Mouse (Mus musculus): Measurements from ENCODE around the gene Ifrd1. TPM values are rescaled to one million over a fixed set of nuclear protein-coding genes. Genes with fewer than 3 reads are reported as not detected.
"Not testable (repeated sequence)": the region's sequence is repeated elsewhere in the genome, so short reads cannot be mapped to it uniquely, and the experiment has no call there.

The Ifrd1 gene
- total and polyA plus RNA-seq, 3 experiments = 86.6 to 190 (median 151) TPM

- Histone ChIP-seq H3K27me3 (ENCODE audit: insufficient read depth, low read length) (peaks cover 4% of the 10 kb centered on the region), H3K4me1 (ENCODE audit: insufficient read depth, low read depth, low read length) (peaks cover 13% of the 10 kb centered on the region), H3K4me3 (ENCODE audit: low read depth, low read length) (no peak overlapping the region), H3K9me3 (replicated peaks) (no peaks in the 10 kb centered on the region), H3K36me3 (replicated peaks) (no peaks in the 10 kb centered on the region)
- TF ChIP-seq TAL1 (conservative IDR thresholded peaks at IDR 0.05; ENCODE audit: low read depth, low read length) = no peak
- TF ChIP-seq CTCF (IDR thresholded peaks at IDR 0.05; ENCODE audit: low read depth, low read length) = no peak
- no peak for TF ChIP-seq GATA1 (IDR thresholded peaks at IDR 0.05; ENCODE audit: borderline replicate concordance, low read length)
- TF ChIP-seq GATA2 (IDR thresholded peaks at IDR 0.05; ENCODE audit: borderline replicate concordance, low read depth, low read length) = no peak
- no peak for TF ChIP-seq POLR2AphosphoS5 (IDR thresholded peaks at IDR 0.05; ENCODE audit: insufficient replicate concordance, low read depth, low read length)
- DNase-seq (ENCODE audit: low spot score) (no peak), ATAC-seq (ENCODE audit: extremely low read depth, insufficient number of reproducible peaks, low FRiP score, poor library complexity, severe bottlenecking) (no peak)
Observed at GRCm38 (mm10) chr12:40256543-40256942, 8.2 kb upstream of the Ifrd1 start.

- H3K4me1 ChIP-seq (ENCODE audit: insufficient read depth, low read depth, low read length) = peaks cover 13% of the 10 kb centered on the region
- peaks cover 4% of the 10 kb centered on the region for H3K27me3 ChIP-seq (ENCODE audit: insufficient read depth, low read length)
- H3K9me3 ChIP-seq (replicated peaks) = no peaks in the 10 kb centered on the region
- TF ChIP-seq POLR2AphosphoS5 (IDR thresholded peaks at IDR 0.05; ENCODE audit: insufficient replicate concordance, low read depth, low read length) (no peak), GATA1 (IDR thresholded peaks at IDR 0.05; ENCODE audit: borderline replicate concordance, low read length) (no peak), CTCF (IDR thresholded peaks at IDR 0.05; ENCODE audit: low read depth, low read length) (no peak), GATA2 (IDR thresholded peaks at IDR 0.05; ENCODE audit: borderline replicate concordance, low read depth, low read length) (no peak), TAL1 (conservative IDR thresholded peaks at IDR 0.05; ENCODE audit: low read depth, low read length) (no peak)
- H3K4me3 ChIP-seq (ENCODE audit: low read depth, low read length) = no peak overlapping the region
- H3K36me3 ChIP-seq (replicated peaks) = no peaks in the 10 kb centered on the region
- ATAC-seq (ENCODE audit: extremely low read depth, insufficient number of reproducible peaks, low FRiP score, poor library complexity, severe bottlenecking) = no peak
- no peak for DNase-seq (ENCODE audit: low spot score)
Observed at GRCm38 (mm10) chr12:40256033-40256432, 7.7 kb upstream of the Ifrd1 start.

GRCm38 (mm10) chr12:40255310-40255709 is 7.0 kb upstream of the Ifrd1 start:
- not testable (repeated sequence) for H3K36me3 ChIP-seq (replicated peaks); DNase-seq (ENCODE audit: low spot score); ATAC-seq (ENCODE audit: extremely low read depth, insufficient number of reproducible peaks, low FRiP score, poor library complexity, severe bottlenecking); H3K27me3 ChIP-seq (ENCODE audit: insufficient read depth, low read length); H3K4me3 ChIP-seq (ENCODE audit: low read depth, low read length); H3K9me3 ChIP-seq (replicated peaks)
- H3K4me1 ChIP-seq (ENCODE audit: insufficient read depth, low read depth, low read length) = peaks cover 14% of the 10 kb centered on the region

- H3K27me3 ChIP-seq (ENCODE audit: insufficient read depth, low read length) = peaks cover 4% of the 10 kb centered on the region
- peaks cover 18% of the 10 kb centered on the region for H3K4me1 ChIP-seq (ENCODE audit: insufficient read depth, low read depth, low read length)
- no peak for DNase-seq (ENCODE audit: low spot score)
- no peak overlapping the region for H3K4me3 ChIP-seq (ENCODE audit: low read depth, low read length)
- no peaks in the 10 kb centered on the region for H3K36me3 ChIP-seq (replicated peaks)
- no peak for TF ChIP-seq POLR2AphosphoS5 (IDR thresholded peaks at IDR 0.05; ENCODE audit: insufficient replicate concordance, low read depth, low read length)
- no peak for TF ChIP-seq GATA2 (IDR thresholded peaks at IDR 0.05; ENCODE audit: borderline replicate concordance, low read depth, low read length)
- no peak for TF ChIP-seq GATA1 (IDR thresholded peaks at IDR 0.05; ENCODE audit: borderline replicate concordance, low read length)
- no peak for TF ChIP-seq CTCF (IDR thresholded peaks at IDR 0.05; ENCODE audit: low read depth, low read length)
- TF ChIP-seq TAL1 (conservative IDR thresholded peaks at IDR 0.05; ENCODE audit: low read depth, low read length) = no peak
- H3K9me3 ChIP-seq (replicated peaks) = no peaks in the 10 kb centered on the region
- ATAC-seq (ENCODE audit: extremely low read depth, insufficient number of reproducible peaks, low FRiP score, poor library complexity, severe bottlenecking) = no peak
Observed at GRCm38 (mm10) chr12:40254729-40255128, 6.4 kb upstream of the Ifrd1 start.

GRCm38 (mm10) chr12:40253241-40253640 is 4.9 kb upstream of the Ifrd1 start:
- ATAC-seq (ENCODE audit: extremely low read depth, insufficient number of reproducible peaks, low FRiP score, poor library complexity, severe bottlenecking) = peak; percentile 22; the same call in 1 of the 2 replicates

GRCm38 (mm10) chr12:40250256-40250655 is 2.0 kb upstream of the Ifrd1 start:
- DNase-seq (ENCODE audit: low spot score) (no peak), ATAC-seq (ENCODE audit: extremely low read depth, insufficient number of reproducible peaks, low FRiP score, poor library complexity, severe bottlenecking) (no peak)
- H3K9me3 ChIP-seq (replicated peaks) = no peaks in the 10 kb centered on the region
- H3K36me3 ChIP-seq (replicated peaks) = no peaks in the 10 kb centered on the region
- H3K27me3 ChIP-seq (ENCODE audit: insufficient read depth, low read length) = peaks cover 4% of the 10 kb centered on the region
- no peak overlapping the region for H3K4me3 ChIP-seq (ENCODE audit: low read depth, low read length)
- TF ChIP-seq GATA1 (IDR thresholded peaks at IDR 0.05; ENCODE audit: borderline replicate concordance, low read length) = no peak
- TF ChIP-seq POLR2AphosphoS5 (IDR thresholded peaks at IDR 0.05; ENCODE audit: insufficient replicate concordance, low read depth, low read length) = no peak
- TF ChIP-seq GATA2 (IDR thresholded peaks at IDR 0.05; ENCODE audit: borderline replicate concordance, low read depth, low read length) = no peak
- peaks cover 47% of the 10 kb centered on the region for H3K4me1 ChIP-seq (ENCODE audit: insufficient read depth, low read depth, low read length)

More at GRCm38 (mm10) chr12:40253241-40253640, 4.9 kb upstream of the Ifrd1 start:
- TF ChIP-seq TAL1 (conservative IDR thresholded peaks at IDR 0.05; ENCODE audit: low read depth, low read length) (no peak), POLR2AphosphoS5 (IDR thresholded peaks at IDR 0.05; ENCODE audit: insufficient replicate concordance, low read depth, low read length) (no peak), CTCF (IDR thresholded peaks at IDR 0.05; ENCODE audit: low read depth, low read length) (no peak), GATA1 (IDR thresholded peaks at IDR 0.05; ENCODE audit: borderline replicate concordance, low read length) (no peak), GATA2 (IDR thresholded peaks at IDR 0.05; ENCODE audit: borderline replicate concordance, low read depth, low read length) (no peak)
- H3K36me3 ChIP-seq (replicated peaks) = no peaks in the 10 kb centered on the region
- DNase-seq (ENCODE audit: low spot score) = no peak
- peaks cover 28% of the 10 kb centered on the region for H3K4me1 ChIP-seq (ENCODE audit: insufficient read depth, low read depth, low read length)
- H3K4me3 ChIP-seq (ENCODE audit: low read depth, low read length) = no peak overlapping the region
- H3K27me3 ChIP-seq (ENCODE audit: insufficient read depth, low read length) = peaks cover 4% of the 10 kb centered on the region
- no peaks in the 10 kb centered on the region for H3K9me3 ChIP-seq (replicated peaks)

- peak; percentile 92 for ATAC-seq (ENCODE audit: extremely low read depth, insufficient number of reproducible peaks, low FRiP score, poor library complexity, severe bottlenecking)
- H3K27me3 ChIP-seq (ENCODE audit: insufficient read depth, low read length) = no peaks in the 10 kb centered on the region; the same call in 1 of the 2 replicates
- peak; percentile 51 for DNase-seq (ENCODE audit: low spot score)
- no peaks in the 10 kb centered on the region for H3K36me3 ChIP-seq (replicated peaks)
- H3K4me3 ChIP-seq (ENCODE audit: low read depth, low read length) = peak overlapping the region; percentile 21; the same call in 1 of the 2 replicates
- H3K4me1 ChIP-seq (ENCODE audit: insufficient read depth, low read depth, low read length) = peaks cover 36% of the 10 kb centered on the region
- H3K9me3 ChIP-seq (replicated peaks) = no peaks in the 10 kb centered on the region
- TF ChIP-seq GATA1 (IDR thresholded peaks at IDR 0.05; ENCODE audit: borderline replicate concordance, low read length) (no peak), TAL1 (conservative IDR thresholded peaks at IDR 0.05; ENCODE audit: low read depth, low read length) (no peak), POLR2AphosphoS5 (IDR thresholded peaks at IDR 0.05; ENCODE audit: insufficient replicate concordance, low read depth, low read length) (no peak), GATA2 (IDR thresholded peaks at IDR 0.05; ENCODE audit: borderline replicate concordance, low read depth, low read length) (no peak), CTCF (IDR thresholded peaks at IDR 0.05; ENCODE audit: low read depth, low read length) (no peak)
Observed at GRCm38 (mm10) chr12:40247976-40248375, 328 bp downstream of the Ifrd1 start.

Data from G1E (cell line).